Mouse (Mus musculus) hindbrain, embryonic 14.5 days (tissue): ENCODE measurements around the gene Cln6. TPM values are rescaled to one million over a fixed set of nuclear protein-coding genes. Genes with fewer than 3 reads are reported as not detected.
"Not testable (repeated sequence)": the region's sequence is repeated elsewhere in the genome, so short reads cannot be mapped to it uniquely, and the experiment has no call there.

Experiments
- ATAC-seq: fragments of 200-750 bp; cut with Nextera tagmentation; 2 replicates; pipeline ENCODE4 v1.8.0; 2017; ENCODE audit warnings: moderate number of reproducible peaks, mild to moderate bottlenecking, moderate TSS enrichment, moderate library complexity; ENCODE audit not compliant: low FRiP score
- DNase-seq: peaks from one replicate; pipeline ENCODE4 v3.0.0-alpha.2; 2015; ENCODE audit warnings: low spot score
- H3K27ac ChIP-seq: fragments of 300-500 bp; sonication (generic); 2 replicates; pipeline ENCODE4 v1.5.1; 2014; ENCODE audit warnings: mild to moderate bottlenecking, moderate library complexity
- H3K27me3 ChIP-seq: fragments of 300-500 bp; sonication (generic); 2 replicates; pipeline ENCODE4 v1.6.1; 2014; ENCODE audit warnings: mild to moderate bottlenecking, low read length, mixed read lengths; ENCODE audit not compliant: control insufficient read depth, insufficient read depth
- H3K36me3 ChIP-seq: fragments of 300-500 bp; sonication (generic); replicated peaks from 2 replicates; pipeline ENCODE4 v1.6.1; 2014; ENCODE audit not compliant: control insufficient read depth, insufficient read depth
- H3K4me1 ChIP-seq: fragments of 300-500 bp; sonication (generic); replicated peaks from 2 replicates; pipeline ENCODE4 v1.6.1; 2014; ENCODE audit warnings: antibody characterized with exemption, low read length, mixed read lengths; ENCODE audit not compliant: control insufficient read depth, insufficient read depth
- H3K4me2 ChIP-seq: fragments of 300-500 bp; sonication (generic); replicated peaks from 2 replicates; pipeline ENCODE4 v1.6.1; 2014; ENCODE audit warnings: mild to moderate bottlenecking, moderate library complexity
- H3K4me3 ChIP-seq: fragments of 300-500 bp; sonication (generic); replicated peaks from 2 replicates; pipeline ENCODE4 v1.5.1; 2014; ENCODE audit warnings: mild to moderate bottlenecking, low read length
- H3K9ac ChIP-seq: fragments of 300-500 bp; sonication (generic); 2 replicates; pipeline ENCODE4 v1.6.1; 2014
- H3K9me3 ChIP-seq: fragments of 300-500 bp; sonication (generic); 2 replicates; pipeline ENCODE4 v1.6.1; 2016; ENCODE audit warnings: low read length; ENCODE audit not compliant: control insufficient read depth
- WGBS: fragments of 180-500 bp; shearing (Covaris S2); extraction: QIAGEN DNeasy Blood & Tissue Kit; methylation state at CpG from one replicate; pipeline ENCODE4 v1.1.7; 2014; 5-methylcytosine and 5-hydroxymethylcytosine counted together
- polyA plus RNA-seq: library from polyadenylated mRNA; unstranded; fragments of >200 nt; fragmentation: Nextera tagmentation; extraction: Ambion mirVana; gene quantifications from 2 replicates; pipeline ENCODE4 v1.2.1, GENCODE M21; 2014

Gene Cln6
- polyA plus RNA-seq, 1 experiment from 2014 or later, result 7.1 TPM

DNA sequence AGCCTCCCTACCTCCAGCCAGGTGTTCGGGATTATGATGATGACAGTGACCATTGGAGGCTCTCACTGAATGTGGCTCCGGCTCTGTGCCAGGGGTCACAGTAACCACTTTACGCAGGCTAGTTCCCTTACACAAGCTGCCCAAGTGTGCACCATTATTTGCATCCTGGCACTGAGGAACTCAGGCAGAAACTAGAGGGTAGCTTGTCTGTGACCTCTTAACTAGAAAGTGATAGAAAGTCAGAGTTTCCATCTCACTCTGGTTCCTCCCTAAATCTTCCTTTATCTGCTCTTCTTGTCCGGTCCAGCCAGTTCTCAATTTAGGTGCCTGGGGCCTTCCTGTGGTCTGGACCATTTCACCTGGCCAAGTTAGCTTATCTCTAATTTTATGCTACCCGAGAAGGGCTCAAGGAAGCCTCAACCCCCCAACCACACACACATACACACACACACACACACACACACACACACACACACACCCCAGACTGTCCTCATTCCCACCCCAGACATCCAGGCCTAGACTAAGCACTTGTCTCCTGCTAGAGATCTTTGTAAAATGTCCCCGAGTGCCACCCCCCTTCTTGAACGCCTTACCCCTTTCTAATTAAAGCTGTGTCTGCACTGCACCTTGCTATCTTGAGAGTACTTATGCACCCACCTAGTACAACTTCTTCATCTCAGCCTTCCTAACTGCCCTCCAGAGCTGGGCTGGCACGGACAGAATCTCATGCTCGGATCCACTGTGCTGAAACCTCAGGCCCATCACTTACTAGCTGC, 22.1 kb upstream of the Cln6 start:
- Histone ChIP-seq H3K27me3 (no peaks in the 10 kb centered on the region), H3K27ac (no peak overlapping the region), H3K4me2 (no peak overlapping the region), H3K9ac (no peak overlapping the region; the same call in 1 of the 2 replicates), H3K36me3 (no peaks in the 10 kb centered on the region), H3K4me1 (0 out of 2 replicates have a peak, but pooled peaks cover 10% of the 10 kb centered on the region), H3K9me3 (no peaks in the 10 kb centered on the region), H3K4me3 (no peak overlapping the region)
- WGBS, result 87% methylated on average over 9 of the region's 9 CpGs
- DNase-seq (no peak), ATAC-seq (no peak)

DNA sequence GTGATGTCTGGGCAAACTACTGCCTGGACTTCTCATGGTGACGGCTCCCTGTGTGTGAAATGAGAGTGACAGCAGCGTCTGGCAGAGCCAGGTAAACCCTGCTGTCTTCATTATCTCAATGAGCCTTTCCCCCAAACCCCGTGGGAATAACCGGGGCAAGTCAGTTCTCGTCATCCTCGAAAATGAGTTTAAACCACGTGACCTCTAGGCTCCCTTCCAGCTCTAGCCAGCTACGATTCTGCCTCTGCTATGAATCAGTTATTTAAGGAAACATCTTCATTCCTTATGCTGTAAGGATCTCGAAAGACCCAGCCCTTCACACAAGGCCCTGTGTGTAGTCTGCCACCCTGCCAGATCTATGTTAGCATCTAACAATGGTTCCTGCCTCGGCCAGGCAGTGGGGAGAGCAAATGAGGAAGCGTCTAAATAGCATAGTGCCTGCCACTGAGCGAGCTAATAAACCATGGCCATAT, 21.4 kb upstream of the Cln6 start:
- Histone ChIP-seq H3K4me3 (no peak overlapping the region), H3K9ac (no peak overlapping the region; the same call in 1 of the 2 replicates), H3K36me3 (no peaks in the 10 kb centered on the region), H3K27ac (no peak overlapping the region; the same call in 1 of the 2 replicates), H3K4me2 (no peak overlapping the region), H3K27me3 (no peaks in the 10 kb centered on the region), H3K4me1 (0 out of 2 replicates have a peak, but pooled peaks cover 8% of the 10 kb centered on the region), H3K9me3 (no peaks in the 10 kb centered on the region)
- DNase-seq, result no peak
- no peak for ATAC-seq
- WGBS, result 48% methylated on average over 12 of the region's 12 CpGs

DNA sequence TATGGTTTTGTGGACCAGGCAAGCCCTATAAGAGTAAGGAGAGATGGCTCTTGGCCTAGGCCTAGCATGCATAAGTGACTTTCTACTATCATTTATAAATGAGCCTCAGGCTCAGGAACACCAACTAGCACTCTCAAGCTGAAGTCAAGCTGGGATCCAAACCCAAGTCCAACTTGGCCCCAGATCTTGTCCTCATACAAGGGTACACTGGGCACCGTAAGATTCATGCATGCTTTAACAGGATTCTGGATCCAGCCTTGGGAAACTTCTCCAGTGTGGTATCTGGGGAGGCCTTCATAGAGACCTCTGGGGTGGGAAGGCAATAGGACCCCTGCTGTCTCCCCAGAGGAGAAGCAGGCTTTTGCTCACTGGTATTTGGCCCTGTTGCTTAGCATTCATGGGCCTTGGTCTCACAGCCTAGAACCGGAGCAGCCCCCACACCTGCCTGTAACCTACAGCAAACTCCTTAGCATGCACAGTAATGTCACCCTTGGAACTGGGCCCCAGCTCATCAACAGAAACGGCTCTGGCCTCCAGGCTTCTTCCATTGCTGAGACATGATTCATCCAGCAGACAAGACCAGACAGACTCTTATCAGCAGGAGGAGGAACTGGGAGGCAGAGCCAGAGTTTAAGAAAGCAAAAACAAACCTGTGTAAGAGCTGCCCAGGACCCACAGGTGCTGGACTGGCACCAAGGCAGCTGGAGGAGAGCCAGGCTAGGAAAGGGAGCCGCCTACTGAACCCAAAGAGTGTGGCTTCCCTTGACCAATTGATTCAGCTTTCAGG, 20.6 kb upstream of the Cln6 start:
- no peaks in the 10 kb centered on the region for H3K27me3 ChIP-seq
- DNase-seq (no peak), ATAC-seq (no peak)
- H3K4me1 ChIP-seq, result no peaks in the 10 kb centered on the region
- whole genome bisulfite sequencing, result 80% methylated on average over 4 of the region's 4 CpGs
- no peak overlapping the region for H3K4me3 ChIP-seq
- H3K9ac ChIP-seq, result no peak overlapping the region
- H3K9me3 ChIP-seq, result no peaks in the 10 kb centered on the region
- H3K4me2 ChIP-seq, result no peak overlapping the region
- no peaks in the 10 kb centered on the region for H3K36me3 ChIP-seq
- H3K27ac ChIP-seq, result no peak overlapping the region; the same call in 1 of the 2 replicates

DNA sequence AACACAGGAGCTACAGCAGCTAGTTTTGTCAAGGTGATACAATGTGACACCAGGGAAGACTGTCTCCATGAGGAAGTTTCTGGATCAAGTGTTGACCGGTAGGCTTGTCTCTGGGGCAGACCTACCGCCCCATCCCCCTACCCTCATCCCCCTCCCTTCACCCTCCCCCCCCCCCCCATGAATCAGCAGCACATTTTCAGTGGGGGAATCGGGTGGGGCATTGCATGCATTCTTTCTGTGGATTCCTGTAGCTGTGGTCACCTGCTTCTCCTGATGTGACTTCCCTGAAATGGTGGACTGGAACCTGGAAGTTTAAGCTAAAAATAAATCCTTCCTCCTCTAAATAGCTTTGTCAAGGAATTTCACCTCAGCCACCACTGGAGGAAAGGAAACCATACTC, 19.1 kb upstream of the Cln6 start:
- Histone ChIP-seq H3K4me3 (no peak overlapping the region), H3K27me3 (no peaks in the 10 kb centered on the region), H3K4me2 (no peak overlapping the region), H3K4me1 (no peaks in the 10 kb centered on the region), H3K27ac (no peak overlapping the region), H3K9ac (no peak overlapping the region), H3K36me3 (no peaks in the 10 kb centered on the region), H3K9me3 (no peaks in the 10 kb centered on the region)
- no peak for ATAC-seq
- no peak for DNase-seq
- 84% methylated on average over 3 of the region's 3 CpGs for WGBS

DNA sequence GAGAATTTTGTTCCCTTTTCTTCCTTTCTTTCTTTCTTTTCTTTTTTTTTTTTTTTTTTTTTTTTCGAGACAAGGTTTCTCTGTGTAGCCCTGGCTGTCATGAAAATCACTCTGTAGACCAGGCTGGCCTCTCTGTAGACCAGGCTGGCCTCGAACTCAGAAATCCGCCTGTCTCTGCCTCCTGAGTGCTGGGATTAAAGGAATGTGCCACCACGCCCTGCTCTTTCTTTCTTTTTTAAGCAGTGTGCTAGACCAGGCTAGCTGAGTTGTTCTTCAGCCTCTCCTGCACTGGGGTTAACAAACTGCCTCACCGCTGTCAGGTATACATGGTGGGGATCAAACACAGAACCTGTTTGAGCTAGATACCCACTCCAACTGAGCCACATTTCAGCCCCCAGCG, 18.7 kb upstream of the Cln6 start:
- H3K36me3 ChIP-seq, H3K9ac ChIP-seq, H3K9me3 ChIP-seq, H3K4me2 ChIP-seq, H3K27ac ChIP-seq, ATAC-seq, H3K4me1 ChIP-seq, DNase-seq, H3K4me3 ChIP-seq, H3K27me3 ChIP-seq: not testable (repeated sequence)
- 83% methylated on average over 6 of the region's 6 CpGs for WGBS

DNA sequence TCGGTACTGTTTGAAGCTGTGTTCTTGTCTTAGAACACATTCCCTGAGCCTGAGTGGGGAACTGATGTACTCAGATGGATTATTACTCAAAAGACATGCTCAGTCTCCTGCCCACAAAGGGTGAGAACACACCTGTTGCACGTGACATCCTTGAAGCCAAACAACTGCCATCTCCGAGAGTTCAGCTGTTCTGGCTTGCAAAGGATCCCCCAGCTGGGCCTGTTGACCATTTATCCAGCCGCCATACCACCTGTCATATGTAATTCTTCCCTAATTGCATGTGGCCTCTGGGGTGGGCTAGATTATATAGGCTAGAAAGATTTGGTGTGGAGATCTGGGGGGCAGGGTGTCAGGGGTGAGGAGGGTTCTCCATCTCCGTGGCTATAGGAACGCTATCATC, 17.8 kb upstream of the Cln6 start:
- no peak overlapping the region for H3K9ac ChIP-seq
- DNase-seq (no peak), ATAC-seq (no peak)
- no peaks in the 10 kb centered on the region for H3K9me3 ChIP-seq
- H3K36me3 ChIP-seq, result no peaks in the 10 kb centered on the region
- H3K4me3 ChIP-seq, result no peak overlapping the region
- no peaks in the 10 kb centered on the region for H3K4me1 ChIP-seq
- WGBS, result 85% methylated on average over 6 of the region's 6 CpGs
- no peaks in the 10 kb centered on the region for H3K27me3 ChIP-seq
- H3K4me2 ChIP-seq, result no peak overlapping the region
- no peak overlapping the region for H3K27ac ChIP-seq

DNA sequence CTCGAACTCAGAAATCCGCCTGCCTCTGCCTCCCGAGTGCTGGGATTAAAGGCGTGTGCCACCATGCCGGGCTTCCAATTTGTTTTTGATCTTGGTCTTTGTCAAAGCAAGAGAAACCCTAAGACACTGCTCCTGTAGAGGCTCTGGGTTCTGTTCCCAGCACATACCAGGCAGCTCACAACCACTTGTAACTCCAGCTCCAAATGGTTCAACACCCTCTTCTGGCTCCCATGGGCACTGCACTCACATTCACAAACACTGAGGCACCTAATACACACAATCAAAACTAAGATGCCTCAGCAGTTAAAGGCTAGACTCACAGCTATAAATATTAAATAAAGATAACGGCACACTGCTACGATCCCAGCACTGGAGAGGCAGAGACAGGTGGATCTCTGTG, 16.8 kb upstream of the Cln6 start:
- WGBS, result 97% methylated on average over 7 of the region's 7 CpGs
- no peak for ATAC-seq
- H3K27me3 ChIP-seq, result no peaks in the 10 kb centered on the region
- no peak overlapping the region for H3K27ac ChIP-seq
- DNase-seq, result no peak
- H3K4me3 ChIP-seq, result no peak overlapping the region
- H3K36me3 ChIP-seq, result no peaks in the 10 kb centered on the region
- H3K4me2 ChIP-seq, result no peak overlapping the region
- H3K9me3 ChIP-seq, result no peaks in the 10 kb centered on the region
- H3K4me1 ChIP-seq, result no peaks in the 10 kb centered on the region; the same call in 1 of the 2 replicates
- no peak overlapping the region for H3K9ac ChIP-seq

DNA sequence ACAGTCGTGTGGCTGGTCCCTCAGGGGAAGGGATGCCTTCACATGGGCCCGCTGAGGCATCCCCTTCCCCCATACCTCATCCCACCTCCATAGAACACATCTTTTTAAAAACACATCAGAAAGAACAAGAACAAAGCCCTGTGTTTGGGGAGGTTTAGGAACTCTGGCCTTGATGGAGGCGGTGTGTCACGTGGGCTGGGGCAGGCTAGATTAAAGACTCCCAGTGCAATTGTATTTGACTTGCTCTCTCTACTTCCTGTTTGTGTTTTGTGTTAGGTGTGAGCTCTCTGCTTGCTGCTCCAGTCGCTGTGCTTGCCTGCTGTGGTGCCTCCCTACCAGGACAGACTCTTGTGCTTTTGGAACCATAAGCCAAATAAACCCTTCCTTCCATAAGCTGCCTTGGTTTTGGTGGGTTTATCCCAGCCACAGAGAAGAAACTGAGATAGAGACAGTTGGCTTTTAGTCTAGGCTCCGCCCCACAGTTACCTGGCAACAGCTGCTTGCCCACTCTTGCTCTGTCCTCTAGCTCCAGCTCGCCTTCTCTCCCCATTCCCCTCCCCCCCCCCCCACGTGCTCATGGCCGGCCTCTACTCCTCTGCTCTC, 12.7 kb upstream of the Cln6 start:
- Histone ChIP-seq H3K4me2 (0 out of 2 replicates have a peak overlapping the region, but pooled peaks have one; percentile 12), H3K9ac (no peak overlapping the region), H3K9me3 (no peaks in the 10 kb centered on the region), H3K4me3 (no peak overlapping the region), H3K27ac (peak overlapping the region; percentile 26; the same call in 1 of the 2 replicates), H3K36me3 (no peaks in the 10 kb centered on the region), H3K4me1 (peaks cover 7% of the 10 kb centered on the region), H3K27me3 (no peaks in the 10 kb centered on the region)
- ATAC-seq (no peak), DNase-seq (no peak)
- WGBS, result 5% methylated on average over 9 of the region's 9 CpGs

DNA sequence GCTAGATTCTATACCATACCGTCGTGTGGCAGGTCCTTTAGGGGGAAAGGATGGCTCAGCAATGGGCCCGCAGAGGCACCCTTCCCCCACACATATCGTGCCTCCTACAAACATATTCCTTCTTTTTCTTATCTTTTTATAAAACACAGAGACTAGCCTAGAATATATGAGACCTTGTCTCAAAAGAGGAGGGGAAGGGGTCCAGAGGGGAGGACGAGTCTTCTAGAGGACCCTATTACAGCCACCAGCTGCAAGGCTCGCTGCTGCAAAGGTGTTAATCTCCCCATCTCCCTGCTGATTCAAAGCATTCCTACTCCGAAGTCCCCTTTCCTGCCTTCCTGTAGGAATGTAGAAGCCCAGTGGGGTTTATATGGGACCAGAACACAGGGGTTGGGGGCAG, 12.1 kb upstream of the Cln6 start:
- Histone ChIP-seq H3K9me3 (no peaks in the 10 kb centered on the region), H3K4me2 (0 out of 2 replicates have a peak overlapping the region, but pooled peaks have one; percentile 12), H3K4me3 (no peak overlapping the region), H3K36me3 (no peaks in the 10 kb centered on the region), H3K4me1 (peaks cover 7% of the 10 kb centered on the region), H3K27me3 (no peaks in the 10 kb centered on the region), H3K9ac (no peak overlapping the region), H3K27ac (no peak overlapping the region; the same call in 1 of the 2 replicates)
- ATAC-seq (no peak), DNase-seq (no peak)
- WGBS, result 8% methylated on average over 7 of the region's 7 CpGs
